24 mouse cellular contexts compared by ENCODE assay signal in the genomic region with DNA sequence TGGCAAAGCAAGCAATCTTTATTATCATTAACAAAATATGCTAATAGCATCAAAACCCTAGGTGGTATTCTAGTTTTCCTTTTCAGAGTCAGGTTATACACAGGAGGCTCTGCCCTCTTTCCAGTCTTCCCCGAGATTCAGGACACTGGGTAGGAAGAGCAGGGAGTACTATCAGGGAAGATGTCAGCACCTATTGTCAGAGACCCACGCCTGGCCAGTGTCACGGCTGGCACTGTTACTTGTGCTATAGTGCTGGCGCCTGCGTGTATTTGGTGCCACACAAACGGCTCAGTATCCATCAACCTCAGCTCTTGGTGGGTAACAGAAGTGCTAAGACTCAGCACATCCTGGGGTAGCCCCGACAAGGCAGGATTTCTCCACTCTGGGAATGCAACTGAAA. TPM values are rescaled to one million over a fixed set of nuclear protein-coding genes. Genes with fewer than 3 reads are reported as not detected.
DNase-seq lines count a peak whose midpoint lies in the region; ATAC-seq and TF ChIP-seq lines count a peak whose summit lies in the region.
"Had no signal": no experiment of that assay in that cellular context is flagged by ENCODE, and none has a peak within 500 bp of the region (broad histone marks: within the 10 kb centered on the region; RNA-seq: fewer than 3 reads in every experiment).

No protein-coding gene starts in this region.

- TF ChIP-seq POLR2A in liver, adult 2 months (IDR thresholded peaks at IDR 0.05; ENCODE audit: extremely low read depth, insufficient read depth, low read length), result no peak

- no peak for TF ChIP-seq CTCF in liver, adult 2 months (IDR thresholded peaks at IDR 0.05; ENCODE audit: low read depth, low read length)

- peaks cover 36% of the 10 kb centered on the region for H3K36me3 ChIP-seq in heart, embryonic 10.5 days
- H3K36me3 ChIP-seq in heart, embryonic 13.5 days, result peaks cover 49% of the 10 kb centered on the region
- H3K36me3 ChIP-seq in liver, adult 2 months (ENCODE audit: control insufficient read depth, insufficient read depth, low read length), result 0 out of 2 replicates have a peak, but pooled peaks cover 3% of the 10 kb centered on the region
- peaks cover 10% of the 10 kb centered on the region for H3K36me3 ChIP-seq in liver, embryonic 11.5 days (ENCODE audit: control insufficient read depth, insufficient read depth, low read length)
- H3K36me3 ChIP-seq in neural tube, embryonic 15.5 days, result peaks cover 11% of the 10 kb centered on the region; the same call in 1 of the 2 replicates

- peaks cover 50% of the 10 kb centered on the region for H3K4me1 ChIP-seq in heart, embryonic 10.5 days
- peaks cover 54% of the 10 kb centered on the region for H3K4me1 ChIP-seq in heart, embryonic 13.5 days
- H3K4me1 ChIP-seq in liver, adult 2 months (ENCODE audit: control insufficient read depth, insufficient read depth, low read length), result peaks cover 9% of the 10 kb centered on the region
- H3K4me1 ChIP-seq in liver, embryonic 11.5 days (replicated peaks; ENCODE audit: control insufficient read depth, insufficient read depth, low read length), result peaks cover 16% of the 10 kb centered on the region
- peaks cover 29% of the 10 kb centered on the region for H3K4me1 ChIP-seq in neural tube, embryonic 15.5 days

- 22% methylated on average over 7 of the region's 7 CpGs for WGBS in heart, embryonic 10.5 days
- 38% methylated on average over 7 of the region's 7 CpGs for WGBS in heart, embryonic 13.5 days
- WGBS in liver, adult 2 months, result 87% methylated on average over 7 of the region's 7 CpGs
- 85% methylated on average over 7 of the region's 7 CpGs for WGBS in liver, embryonic 11.5 days
- WGBS in neural tube, embryonic 15.5 days, result 80% methylated on average over 7 of the region's 7 CpGs

- no peaks in the 10 kb centered on the region for H3K9me3 ChIP-seq in heart, embryonic 10.5 days
- no peaks in the 10 kb centered on the region for H3K9me3 ChIP-seq in heart, embryonic 13.5 days
- H3K9me3 ChIP-seq in liver, embryonic 11.5 days (ENCODE audit: control insufficient read depth, low read length), result no peaks in the 10 kb centered on the region
- H3K9me3 ChIP-seq in neural tube, embryonic 15.5 days (replicated peaks), result no peaks in the 10 kb centered on the region
- H3K9me3 ChIP-seq: forebrain, embryonic 10.5 days; hindbrain, embryonic 10.5 days; hindbrain, embryonic 13.5 days; intestine, embryonic 15.5 days had no signal

- ATAC-seq in heart, embryonic 13.5 days (ENCODE audit: extremely low read depth, insufficient number of reproducible peaks, low FRiP score, low TSS enrichment), result no peak
- no peak for ATAC-seq in liver, embryonic 11.5 days (replicated peaks; ENCODE audit: low FRiP score)
- ATAC-seq in neural tube, embryonic 15.5 days (ENCODE audit: low FRiP score), result no peak
- ATAC-seq: CD4-positive, CD25-positive, alpha-beta regulatory T cell, adult 4 months; forebrain, embryonic 14.5 days; hindbrain, embryonic 16.5 days; intestine, embryonic 15.5 days had no signal

- DNase-seq in heart, embryonic 10.5 days (ENCODE audit: low spot score), result no peak
- no peak for DNase-seq in heart, adult 18-20 months
- DNase-seq in heart, adult 8-10 months (ENCODE audit: low spot score), result no peak
- no peak for DNase-seq in liver, adult 2 months (ENCODE audit: extremely low read depth, low read depth, low spot score)
- DNase-seq in liver, embryonic 11.5 days (ENCODE audit: low spot score), result no peak
- DNase-seq in ovary, postnatal 36 days (ENCODE audit: low spot score), result no peak
- DNase-seq: adrenal gland, adult 8-10 months; adrenal gland, postnatal 25 days; cerebellum, adult 18-20 months; cerebellum, adult 9-10 months; cerebellum, postnatal 14 days; gastrocnemius, postnatal 25 days; heart, adult 2 months; heart, postnatal 36 days; kidney, adult 11 months had no signal

- H3K4me3 ChIP-seq in heart, embryonic 10.5 days, result no peak overlapping the region
- no peak overlapping the region for H3K4me3 ChIP-seq in heart, embryonic 13.5 days
- H3K4me3 ChIP-seq in liver, adult 2 months (ENCODE audit: insufficient read depth, low read depth, low read length), result no peak overlapping the region
- H3K4me3 ChIP-seq in liver, embryonic 11.5 days (ENCODE audit: low read depth, low read length), result no peak overlapping the region
- no peak overlapping the region for H3K4me3 ChIP-seq in neural tube, embryonic 15.5 days (replicated peaks)
- H3K4me3 ChIP-seq: forebrain, embryonic 10.5 days; heart, adult 2 months; hindbrain, embryonic 10.5 days; hindbrain, embryonic 13.5 days; intestine, embryonic 15.5 days had no signal

- no peak overlapping the region for H3K9ac ChIP-seq in heart, embryonic 13.5 days
- H3K9ac ChIP-seq in liver, adult 2 months (ENCODE audit: low read depth, low read length), result no peak overlapping the region; the same call in 1 of the 2 replicates
- H3K9ac ChIP-seq in liver, embryonic 11.5 days (ENCODE audit: low read depth, low read length), result no peak overlapping the region
- H3K9ac ChIP-seq in neural tube, embryonic 15.5 days (replicated peaks), result no peak overlapping the region
- H3K9ac ChIP-seq: hindbrain, embryonic 13.5 days; intestine, embryonic 15.5 days had no signal

- peak overlapping the region; percentile 36; the same call in 1 of the 2 replicates for H3K27ac ChIP-seq in heart, embryonic 10.5 days
- H3K27ac ChIP-seq in heart, embryonic 13.5 days (replicated peaks), result peak overlapping the region; percentile 61; the same call in 1 of the 2 replicates
- peak overlapping the region; percentile 33 for H3K27ac ChIP-seq in liver, adult 2 months (replicated peaks; ENCODE audit: insufficient read depth, low read depth, low read length)
- H3K27ac ChIP-seq in liver, embryonic 11.5 days (ENCODE audit: low read depth, low read length), result no peak overlapping the region
- H3K27ac ChIP-seq in neural tube, embryonic 15.5 days (replicated peaks), result 0 out of 2 replicates have a peak overlapping the region, but pooled peaks have one; percentile 51
- H3K27ac ChIP-seq: forebrain, embryonic 10.5 days; heart, adult 2 months; hindbrain, embryonic 10.5 days; intestine, embryonic 15.5 days had no signal

- H3K4me2 ChIP-seq in heart, embryonic 13.5 days, result no peak overlapping the region
- no peak overlapping the region for H3K4me2 ChIP-seq in liver, embryonic 11.5 days
- no peak overlapping the region for H3K4me2 ChIP-seq in neural tube, embryonic 15.5 days
- H3K4me2 ChIP-seq: hindbrain, embryonic 13.5 days; intestine, embryonic 15.5 days had no signal

- H3K79me2 ChIP-seq in liver, adult 2 months (ENCODE audit: control insufficient read depth, insufficient read depth, low read length), result no peaks in the 10 kb centered on the region

- H3K27me3 ChIP-seq in heart, embryonic 10.5 days (ENCODE audit: insufficient read depth, poor library complexity, severe bottlenecking), result no peaks in the 10 kb centered on the region
- no peaks in the 10 kb centered on the region for H3K27me3 ChIP-seq in heart, embryonic 13.5 days (replicated peaks)
- H3K27me3 ChIP-seq in liver, adult 2 months (ENCODE audit: control insufficient read depth, insufficient read depth, low read length), result no peaks in the 10 kb centered on the region
- H3K27me3 ChIP-seq in liver, embryonic 11.5 days (replicated peaks; ENCODE audit: control insufficient read depth, insufficient read depth, low read length), result no peaks in the 10 kb centered on the region
- no peaks in the 10 kb centered on the region for H3K27me3 ChIP-seq in neural tube, embryonic 15.5 days (replicated peaks)
- H3K27me3 ChIP-seq: hindbrain, embryonic 13.5 days; intestine, embryonic 15.5 days had no signal

RNA-seq across cellular contexts. Expression of a gene that starts 29.4 kb away (rescaled TPM):
- 53.2 and 54.4 TPM in 2 replicates for polyA plus RNA-seq in heart, embryonic 10.5 days (2016; fragmentation: Nextera tagmentation; extraction: Ambion mirVana)
- total RNA-seq in heart, adult 18-20 months (2021), result 10 to 100 TPM; 18.9 to 19.1 TPM
- 40.2 and 43.4 TPM in 2 replicates for polyA plus RNA-seq in heart, embryonic 13.5 days (2015; fragmentation: Nextera tagmentation; extraction: Ambion mirVana)
- 10 to 100 TPM; 18.5 to 21.8 (median 19.5) TPM for total RNA-seq in heart, adult 8-10 months (2022)
- 11.3 and 18.0 TPM in 2 replicates for total RNA-seq in liver, adult 2 months (2014; rRNA removed)
- 41.2 and 53.2 TPM in 2 replicates for polyA plus RNA-seq in liver, adult 2 months (2012; rRNA removed)
- 26.1 and 27.8 TPM in 2 replicates for polyA plus RNA-seq in liver, embryonic 11.5 days (2014; fragmentation: Nextera tagmentation; extraction: Ambion mirVana)
- 41.5 and 42.8 TPM in 2 replicates for polyA plus RNA-seq in neural tube, embryonic 15.5 days (2015; fragmentation: Nextera tagmentation; extraction: Ambion mirVana)
